Mouse (Mus musculus) stomach, embryonic 16.5 days (tissue): ENCODE results near the gene Adcyap1r1. TPM values are rescaled to one million over a fixed set of nuclear protein-coding genes. Genes with fewer than 3 reads are reported as not detected.

Source experiments
- ATAC-seq: fragments of 200-750 bp; cut with Nextera tagmentation; 2 replicates; pipeline ENCODE4 v1.8.0; 2017; ENCODE audit warnings: moderate number of reproducible peaks, moderate TSS enrichment; ENCODE audit not compliant: insufficient read depth, low FRiP score
- H3K27ac ChIP-seq: fragments of 300-500 bp; sonication (generic); 2 replicates; pipeline ENCODE4 v1.5.1; 2014; ENCODE audit warnings: low read length
- H3K27me3 ChIP-seq: fragments of 300-500 bp; sonication (generic); 2 replicates; pipeline ENCODE4 v1.6.1; 2014; ENCODE audit warnings: low read length, control low read depth, mixed read lengths; ENCODE audit not compliant: control insufficient read depth, insufficient read depth
- H3K36me3 ChIP-seq: fragments of 300-500 bp; sonication (generic); 2 replicates; pipeline ENCODE4 v1.6.1; 2014; ENCODE audit warnings: low read length; ENCODE audit not compliant: control insufficient read depth, insufficient read depth
- H3K4me1 ChIP-seq: fragments of 300-500 bp; sonication (generic); 2 replicates; pipeline ENCODE4 v1.6.1; 2014; ENCODE audit warnings: low read length, control low read depth, mixed read lengths; ENCODE audit not compliant: control insufficient read depth, insufficient read depth
- H3K4me2 ChIP-seq: fragments of 300-500 bp; sonication (generic); 2 replicates; pipeline ENCODE4 v1.6.1; 2014; ENCODE audit warnings: low read depth, low read length, mixed read lengths
- H3K4me3 ChIP-seq: fragments of 300-500 bp; sonication (generic); replicated peaks from 2 replicates; pipeline ENCODE4 v1.5.1; 2014; ENCODE audit warnings: mild to moderate bottlenecking, low read length
- H3K9ac ChIP-seq: fragments of 300-500 bp; sonication (generic); 2 replicates; pipeline ENCODE4 v1.6.1; 2014; ENCODE audit warnings: low read length
- H3K9me3 ChIP-seq: fragments of 300-500 bp; sonication (generic); replicated peaks from 2 replicates; pipeline ENCODE4 v1.6.1; 2016; ENCODE audit warnings: low read length, control low read depth; ENCODE audit not compliant: control insufficient read depth
- WGBS: fragments of 180-500 bp; shearing (Covaris S2); extraction: QIAGEN DNeasy Blood & Tissue Kit; methylation state at CpG from one replicate; pipeline ENCODE4 v1.1.7; 2014; 5-methylcytosine and 5-hydroxymethylcytosine counted together
- polyA plus RNA-seq: library from polyadenylated mRNA; unstranded; fragments of >200 nt; fragmentation: Nextera tagmentation; extraction: Ambion mirVana; gene quantifications from 2 replicates; pipeline ENCODE4 v1.2.1, GENCODE M21; 2015

Adcyap1r1 gene
- polyA plus RNA-seq: 8.8 and 8.9 TPM in 2 replicates

DNA sequence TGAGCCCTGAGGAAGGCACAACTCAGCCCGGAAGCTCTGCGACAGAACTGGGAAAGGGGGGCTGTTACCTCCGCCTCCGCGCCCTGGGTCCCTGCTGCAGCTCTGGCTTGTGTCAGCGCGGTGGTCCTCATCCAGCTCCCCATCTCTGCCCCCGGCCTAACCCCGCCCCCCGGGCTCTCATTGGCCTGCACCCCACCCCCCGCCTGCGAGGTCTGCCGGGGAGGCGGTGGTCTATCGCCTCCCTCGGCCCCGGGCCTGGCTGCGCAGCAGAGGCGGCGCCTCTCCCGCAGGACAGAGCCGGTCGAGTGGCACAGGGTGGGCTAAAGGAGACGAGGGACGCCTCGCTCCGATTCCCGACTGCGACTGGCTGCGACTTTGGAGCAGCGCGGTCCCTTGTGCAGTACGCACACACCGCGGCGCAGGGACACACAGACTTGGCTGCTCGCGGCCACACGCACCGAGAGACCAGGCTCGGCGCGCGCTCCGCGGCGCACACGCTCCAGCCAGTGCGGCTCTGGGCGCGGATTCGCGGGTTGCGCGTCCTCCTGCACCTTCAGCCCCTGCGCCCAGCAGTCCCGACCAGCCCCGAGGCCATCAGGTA is at the start of gene Adcyap1r1:
Adcyap1r1 (plus strand) TSS at position 208 of the 601 bp plus-strand sequence.
- H3K4me2 ChIP-seq: peak within 1 kb of the TSS; percentile 80
- H3K4me1 ChIP-seq: peaks cover 5% of the 10 kb centered on the region; the same call in 1 of the 2 replicates
- peaks cover 34% of the 10 kb centered on the region for H3K27me3 ChIP-seq
- H3K36me3 ChIP-seq: no peaks in the 10 kb centered on the region
- H3K9me3 ChIP-seq: no peaks in the 10 kb centered on the region
- peak within 1 kb of the TSS; percentile 51 for H3K4me3 ChIP-seq
- ATAC-seq: peak; percentile 85
- peak within 1 kb of the TSS; percentile 19; the same call in 1 of the 2 replicates for H3K27ac ChIP-seq
- WGBS: under 1% methylated on average over 55 of the region's 58 CpGs
- H3K9ac ChIP-seq: peak within 1 kb of the TSS; percentile 73

DNA sequence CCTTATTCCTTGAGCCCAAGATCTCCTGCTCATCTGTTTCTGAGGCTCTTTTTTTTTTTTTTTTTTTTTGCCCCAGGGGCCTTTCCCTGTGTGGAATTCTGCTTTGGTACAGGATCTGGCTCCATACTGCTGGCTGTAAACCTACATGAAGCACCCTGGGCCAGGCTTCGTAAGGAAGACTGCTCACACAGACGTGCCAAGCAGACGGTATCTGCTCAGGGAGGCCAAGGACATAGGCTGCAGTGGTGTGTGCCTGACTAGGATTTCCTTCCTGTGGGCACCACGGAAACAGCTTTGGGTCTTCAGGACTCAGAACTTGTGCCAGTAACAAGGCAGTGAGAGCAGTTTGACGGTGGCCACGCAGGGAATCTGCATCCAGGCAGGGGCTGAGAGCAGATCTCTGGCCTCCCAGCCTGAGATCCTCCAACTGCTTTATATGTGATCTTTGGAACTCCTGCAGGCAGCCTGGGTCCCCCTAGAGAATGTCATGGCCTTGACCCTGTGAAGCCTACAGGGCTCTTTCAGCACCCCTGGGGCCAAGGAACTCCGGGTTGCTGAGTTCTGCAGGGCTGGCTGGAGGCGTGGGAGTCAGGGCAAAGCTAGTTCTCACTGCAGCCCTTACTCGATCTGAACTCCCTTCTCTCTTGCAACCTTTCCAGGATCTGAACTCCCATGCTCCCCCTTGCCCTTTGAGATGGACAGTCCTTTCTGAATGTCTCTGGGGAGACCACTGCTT is 49.6 kb upstream of the Adcyap1r1 start:
- ATAC-seq: no peak
- no peaks in the 10 kb centered on the region for H3K9me3 ChIP-seq
- no peak overlapping the region for H3K9ac ChIP-seq
- H3K27ac ChIP-seq: no peak overlapping the region
- no peaks in the 10 kb centered on the region for H3K36me3 ChIP-seq
- 75% methylated on average over 9 of the region's 9 CpGs for WGBS
- H3K4me1 ChIP-seq: 0 out of 2 replicates have a peak, but pooled peaks cover 2% of the 10 kb centered on the region
- no peaks in the 10 kb centered on the region for H3K27me3 ChIP-seq
- no peak overlapping the region for H3K4me2 ChIP-seq
- no peak overlapping the region for H3K4me3 ChIP-seq

DNA sequence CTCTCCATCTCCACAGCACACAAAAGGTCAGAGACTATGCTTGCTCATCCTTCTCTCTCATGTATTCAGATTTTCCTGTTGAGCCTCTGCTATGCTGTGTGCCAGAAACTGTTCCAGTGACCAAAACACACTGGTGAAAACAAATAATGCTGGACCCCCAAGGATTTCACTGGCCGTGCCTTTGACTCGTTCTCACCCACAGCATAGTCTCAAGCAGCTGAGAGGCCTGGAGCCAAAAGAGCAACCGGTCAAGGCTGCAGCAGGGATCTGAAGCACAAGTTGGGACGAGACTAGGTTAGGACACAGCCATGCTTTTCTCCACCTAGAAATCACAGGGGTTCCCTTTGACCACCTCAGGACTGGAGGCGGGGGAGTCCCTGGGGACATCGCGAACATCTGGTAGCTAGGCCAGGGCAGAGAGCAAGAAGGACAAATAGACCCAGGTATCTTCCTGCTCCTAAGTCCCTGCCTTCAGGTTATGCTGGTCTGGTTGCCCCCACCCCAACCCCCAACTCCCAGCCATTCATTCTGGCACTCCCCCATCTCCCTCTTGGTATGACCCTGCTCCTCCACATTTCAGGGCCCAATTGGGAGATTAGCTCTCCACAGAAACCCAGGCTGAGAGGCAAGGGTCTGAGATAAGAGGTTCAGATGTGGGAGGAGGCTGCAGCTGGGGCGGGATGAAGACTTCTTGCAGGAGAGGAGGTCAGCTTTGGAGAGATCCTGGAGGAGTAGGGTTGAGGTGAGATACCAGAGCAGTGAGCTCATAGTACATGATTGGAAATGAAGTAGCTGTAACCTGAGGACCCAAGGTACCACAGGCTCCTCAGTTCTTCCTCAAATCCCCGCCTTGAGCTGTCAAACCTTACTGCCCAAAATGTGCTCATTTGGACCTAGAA is 48.1 kb upstream of the Adcyap1r1 start:
- no peaks in the 10 kb centered on the region for H3K27me3 ChIP-seq
- no peak overlapping the region for H3K4me3 ChIP-seq
- no peak overlapping the region for H3K27ac ChIP-seq
- no peak overlapping the region for H3K9ac ChIP-seq
- ATAC-seq: no peak
- H3K9me3 ChIP-seq: no peaks in the 10 kb centered on the region
- H3K4me1 ChIP-seq: peaks cover 3% of the 10 kb centered on the region; the same call in 1 of the 2 replicates
- 70% methylated on average over 9 of the region's 9 CpGs for WGBS
- H3K36me3 ChIP-seq: no peaks in the 10 kb centered on the region
- H3K4me2 ChIP-seq: no peak overlapping the region

DNA sequence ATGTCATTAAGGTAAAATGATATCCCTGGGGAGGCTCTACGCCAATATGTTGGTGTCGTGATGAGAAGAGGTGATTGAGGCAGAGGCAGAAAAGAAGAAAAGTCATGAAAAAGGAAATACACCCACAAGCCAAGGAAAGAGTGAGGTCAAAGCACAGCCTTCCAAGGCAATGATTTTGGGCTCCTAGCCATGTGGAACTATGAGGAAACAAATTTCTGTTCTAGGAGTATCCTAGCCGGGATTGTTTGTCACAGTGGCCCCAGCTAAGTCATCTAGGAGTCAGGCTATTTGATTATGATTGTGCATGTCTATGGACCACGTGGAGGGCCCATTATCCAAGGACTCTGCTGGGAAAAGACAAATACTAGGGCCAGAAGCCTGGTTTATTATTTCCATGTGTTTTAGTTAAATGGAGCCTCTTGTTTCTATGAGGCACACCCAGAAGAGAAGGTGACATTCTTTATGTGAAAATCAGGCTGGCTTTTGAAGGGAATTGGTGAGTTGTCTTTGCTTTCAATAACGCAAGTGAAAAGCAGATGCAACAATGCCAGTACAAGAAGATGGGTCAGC is 47.3 kb upstream of the Adcyap1r1 start:
- H3K27ac ChIP-seq: no peak overlapping the region
- H3K9me3 ChIP-seq: no peaks in the 10 kb centered on the region
- H3K4me2 ChIP-seq: no peak overlapping the region
- H3K4me3 ChIP-seq: no peak overlapping the region
- ATAC-seq: no peak
- no peaks in the 10 kb centered on the region for H3K27me3 ChIP-seq
- 73% methylated on average over 5 of the region's 5 CpGs for WGBS
- H3K4me1 ChIP-seq: peaks cover 3% of the 10 kb centered on the region; the same call in 1 of the 2 replicates
- no peaks in the 10 kb centered on the region for H3K36me3 ChIP-seq
- H3K9ac ChIP-seq: no peak overlapping the region

DNA sequence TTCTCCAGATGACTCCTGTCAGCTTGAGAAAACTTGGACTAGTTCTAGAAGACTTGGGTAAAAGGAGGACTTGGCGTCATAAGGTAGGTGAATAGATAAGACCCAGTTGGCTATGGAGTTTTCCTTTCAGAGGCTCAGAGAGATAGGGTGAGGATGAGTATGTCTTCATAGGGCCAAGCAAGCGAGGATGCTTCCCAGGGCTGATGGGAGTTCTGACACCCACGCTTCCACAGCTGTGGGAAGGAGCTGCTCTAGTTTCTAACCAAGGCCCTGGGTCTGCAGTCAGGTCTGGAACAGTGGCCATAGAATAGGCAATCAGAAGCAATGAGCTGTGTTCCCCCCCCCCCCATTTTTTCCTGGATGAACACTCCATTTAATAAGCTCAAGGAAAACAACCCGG is 44.4 kb upstream of the Adcyap1r1 start:
- no peak overlapping the region for H3K9ac ChIP-seq
- no peaks in the 10 kb centered on the region for H3K9me3 ChIP-seq
- H3K4me2 ChIP-seq: no peak overlapping the region
- H3K4me3 ChIP-seq: no peak overlapping the region
- ATAC-seq: no peak
- H3K4me1 ChIP-seq: peaks cover 3% of the 10 kb centered on the region; the same call in 1 of the 2 replicates
- no peaks in the 10 kb centered on the region for H3K36me3 ChIP-seq
- no peak overlapping the region for H3K27ac ChIP-seq
- WGBS: 80% methylated on average over 4 of the region's 4 CpGs
- H3K27me3 ChIP-seq: no peaks in the 10 kb centered on the region

DNA sequence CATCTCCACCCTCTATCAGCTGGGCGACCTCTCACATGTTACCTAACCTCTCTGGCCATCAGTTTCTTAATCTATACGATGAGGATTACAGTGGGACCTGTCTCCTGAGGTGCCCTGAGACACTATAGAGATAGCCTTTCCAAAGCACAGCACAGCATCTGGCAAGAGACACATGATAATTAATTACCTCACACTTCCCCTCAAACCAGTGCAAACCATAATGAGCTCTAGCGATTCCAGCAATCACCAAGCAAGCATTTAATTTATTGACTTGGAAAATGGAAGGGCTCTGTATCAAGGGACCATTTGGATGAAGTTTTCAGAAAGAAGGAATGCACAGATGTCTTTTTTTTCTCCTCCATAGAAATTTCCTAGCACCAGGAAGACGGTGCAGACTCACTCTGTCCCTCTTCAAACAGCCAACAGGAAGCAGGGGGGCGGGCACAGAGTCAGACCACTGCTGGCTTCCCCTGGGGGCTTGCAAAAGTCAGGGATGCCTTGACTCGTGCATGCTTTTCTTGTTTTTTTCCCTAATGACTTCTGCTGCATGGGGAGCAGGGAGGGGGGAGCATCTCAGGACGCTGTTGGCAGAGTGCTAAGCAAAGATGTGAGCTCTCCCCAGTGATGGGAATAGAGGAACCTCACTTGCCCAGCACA is 41.5 kb upstream of the Adcyap1r1 start:
- Histone ChIP-seq H3K36me3 (no peaks in the 10 kb centered on the region), H3K27me3 (no peaks in the 10 kb centered on the region), H3K27ac (no peak overlapping the region), H3K4me2 (no peak overlapping the region), H3K9me3 (no peaks in the 10 kb centered on the region), H3K4me1 (peaks cover 3% of the 10 kb centered on the region; the same call in 1 of the 2 replicates), H3K4me3 (no peak overlapping the region), H3K9ac (no peak overlapping the region)
- WGBS: 42% methylated on average over 7 of the region's 7 CpGs
- no peak for ATAC-seq

DNA sequence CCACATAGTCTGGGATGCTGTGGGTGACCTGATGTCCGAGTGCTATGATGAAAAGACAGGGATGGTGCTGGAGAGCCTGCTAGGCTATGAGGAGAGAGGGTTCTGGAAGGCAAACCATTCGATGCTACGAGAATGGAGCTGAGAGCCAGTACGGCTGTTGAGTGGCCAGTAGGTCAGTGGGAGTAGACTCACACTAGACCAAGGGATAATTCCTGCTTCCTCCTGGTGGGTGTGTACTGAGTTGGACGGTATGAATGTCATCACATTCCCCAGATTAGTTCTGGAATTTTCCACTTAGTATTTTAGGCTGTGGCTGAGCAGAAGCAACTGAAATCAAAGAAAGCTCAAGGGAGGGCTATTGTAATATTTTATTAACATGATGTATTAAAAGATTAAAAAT is 40.8 kb upstream of the Adcyap1r1 start:
- no peaks in the 10 kb centered on the region for H3K36me3 ChIP-seq
- peaks cover 3% of the 10 kb centered on the region; the same call in 1 of the 2 replicates for H3K4me1 ChIP-seq
- H3K27me3 ChIP-seq: no peaks in the 10 kb centered on the region
- no peak for ATAC-seq
- no peak overlapping the region for H3K4me3 ChIP-seq
- H3K27ac ChIP-seq: no peak overlapping the region
- H3K4me2 ChIP-seq: no peak overlapping the region
- no peaks in the 10 kb centered on the region for H3K9me3 ChIP-seq
- H3K9ac ChIP-seq: no peak overlapping the region
- 71% methylated on average over 5 of the region's 5 CpGs for WGBS

DNA sequence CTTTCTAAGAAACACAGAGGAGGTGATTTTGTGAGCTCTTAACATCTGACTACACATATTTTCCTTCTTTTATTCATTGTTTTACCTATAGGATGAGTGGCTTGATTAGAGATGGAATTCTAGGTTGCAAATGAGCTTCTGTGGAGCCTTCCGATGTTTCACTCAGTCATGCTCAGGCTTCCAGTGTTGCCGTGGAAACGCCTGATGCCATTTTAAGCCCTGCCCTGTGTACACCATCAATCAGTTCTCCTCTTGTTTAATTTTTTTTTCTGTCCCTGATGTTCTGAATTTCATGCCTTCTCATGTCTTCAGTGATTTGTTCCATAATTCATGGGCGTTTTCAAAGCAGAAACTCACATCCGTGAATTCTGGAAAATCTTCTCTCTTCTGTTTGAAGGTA is 35.6 kb upstream of the Adcyap1r1 start:
- 68% methylated on average over 5 of the region's 5 CpGs for WGBS
- Histone ChIP-seq H3K27ac (no peak overlapping the region), H3K9me3 (no peaks in the 10 kb centered on the region), H3K4me3 (no peak overlapping the region), H3K4me1 (no peaks in the 10 kb centered on the region), H3K27me3 (no peaks in the 10 kb centered on the region), H3K36me3 (no peaks in the 10 kb centered on the region), H3K9ac (no peak overlapping the region), H3K4me2 (no peak overlapping the region)
- ATAC-seq: no peak
